Mouse (Mus musculus): ENCODE data around the gene Polm.
"Not testable (repeated sequence)": the region's sequence is repeated elsewhere in the genome, so short reads cannot be mapped to it uniquely, and the experiment has no call there.

GRCm38 (mm10) chr11:5809487-5809886 lies 28.3 kb downstream of the Polm start:
- TF ChIP-seq CTCF (IDR thresholded peaks at IDR 0.05; ENCODE audit: borderline replicate concordance, extremely low read depth, insufficient read depth, insufficient read length); POLR2A (IDR thresholded peaks at IDR 0.05; ENCODE audit: borderline replicate concordance, extremely low read depth, insufficient read depth, insufficient read length, poor library complexity, severe bottlenecking): not testable (repeated sequence)

All from brain, embryonic 14.5 days (tissue).